Mouse (Mus musculus) ES-Bruce4 (cell line): ENCODE data around the gene Dpp6.
A peak's percentile ranks its signal among the peaks of the same experiment; 100 is the strongest.

ENCODE experiments used
- CTCF ChIP-seq: IDR thresholded peaks from one replicate; pipeline ENCODE4 v1.8.1; 2011; ENCODE audit warnings: low read depth, low read length
- POLR2A ChIP-seq: IDR thresholded peaks from one replicate; pipeline ENCODE4 v1.8.1; 2011; ENCODE audit warnings: low read length; ENCODE audit not compliant: insufficient read depth

DNA sequence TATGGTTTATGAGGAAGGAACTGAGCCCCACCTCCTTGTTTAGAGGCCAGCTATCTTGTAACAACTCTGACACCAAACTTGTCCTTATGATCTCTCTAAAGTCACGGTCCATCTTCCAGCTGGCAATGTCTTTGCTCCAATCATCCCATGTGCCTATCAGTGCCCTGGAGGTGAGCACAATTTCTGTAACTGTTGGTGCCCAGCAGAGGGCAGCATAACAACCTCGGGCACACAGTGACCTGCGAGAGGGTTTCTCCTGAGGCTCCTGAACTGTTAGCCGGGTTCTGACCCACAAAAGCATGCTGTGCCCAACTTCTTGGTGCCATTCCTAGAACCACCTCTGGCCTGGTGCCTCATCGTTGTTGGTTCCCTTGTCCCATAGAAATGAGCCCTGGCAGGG is 863.5 kb downstream of the Dpp6 start:
- TF ChIP-seq POLR2A (no peak), CTCF (peak; percentile 75)
